Mouse (Mus musculus): ENCODE data around the gene Parp9.

GRCm38 (mm10) chr16:36016335-36016734, 78.1 kb downstream of the Parp9 start:
- no peak for TF ChIP-seq CTCF (IDR thresholded peaks at IDR 0.05; ENCODE audit: borderline replicate concordance, control insufficient read depth, extremely low read depth, insufficient read depth, low read length, poor library complexity)
- no peak for TF ChIP-seq POLR2A (IDR thresholded peaks at IDR 0.05; ENCODE audit: control insufficient read depth, extremely low read depth, insufficient read depth, low read length, poor library complexity)
